Mouse (Mus musculus) testis, adult 2 months (tissue): ENCODE results near the gene Foxp1. TPM values are rescaled to one million over a fixed set of nuclear protein-coding genes. Genes with fewer than 3 reads are reported as not detected.

ENCODE experiments used
- H3K27ac ChIP-seq: fragments of 200-500 bp; 2 replicates; pipeline ENCODE4 v1.5.1; 2012; ENCODE audit warnings: low read depth, low read length; ENCODE audit not compliant: control insufficient read depth, insufficient read depth
- H3K27me3 ChIP-seq: fragments of 200-500 bp; 2 replicates; pipeline ENCODE4 v1.6.1; 2012; ENCODE audit warnings: mild to moderate bottlenecking, low read length, moderate library complexity; ENCODE audit not compliant: control insufficient read depth, insufficient read depth
- H3K36me3 ChIP-seq: fragments of 200-500 bp; 2 replicates; pipeline ENCODE4 v1.6.1; 2012; ENCODE audit warnings: mild to moderate bottlenecking, low read length; ENCODE audit not compliant: control insufficient read depth, insufficient read depth
- H3K4me1 ChIP-seq: fragments of 200-500 bp; 2 replicates; pipeline ENCODE4 v1.6.1; 2012; ENCODE audit warnings: low read length; ENCODE audit not compliant: control insufficient read depth, insufficient read depth
- H3K4me3 ChIP-seq: fragments of 200-500 bp; 2 replicates; pipeline ENCODE4 v1.5.1; 2012; ENCODE audit warnings: low read depth, mild to moderate bottlenecking, low read length, moderate library complexity, mixed read lengths; ENCODE audit not compliant: control insufficient read depth
- CTCF ChIP-seq: fragments of 200-500 bp; IDR thresholded peaks from 2 replicates; pipeline ENCODE4 v1.5.1; 2012; ENCODE audit warnings: low read depth, mild to moderate bottlenecking, inconsistent platforms, low read length, moderate library complexity; ENCODE audit not compliant: control insufficient read depth, insufficient read depth, insufficient replicate concordance
- POLR2A ChIP-seq: fragments of 200-500 bp; IDR thresholded peaks from 2 replicates; pipeline ENCODE4 v1.6.1; 2012; ENCODE audit warnings: low read depth, mild to moderate bottlenecking, inconsistent platforms, low read length, moderate library complexity; ENCODE audit not compliant: control insufficient read depth
- polyA plus RNA-seq: library from polyadenylated mRNA; depleted of rRNA; stranded (reverse); fragments of >200 nt; gene quantifications from 2 replicates; pipeline ENCODE4 v1.2.3, GENCODE M21; 2012

Foxp1 gene
- polyA plus RNA-seq, 1 experiment = 34.8 TPM

DNA sequence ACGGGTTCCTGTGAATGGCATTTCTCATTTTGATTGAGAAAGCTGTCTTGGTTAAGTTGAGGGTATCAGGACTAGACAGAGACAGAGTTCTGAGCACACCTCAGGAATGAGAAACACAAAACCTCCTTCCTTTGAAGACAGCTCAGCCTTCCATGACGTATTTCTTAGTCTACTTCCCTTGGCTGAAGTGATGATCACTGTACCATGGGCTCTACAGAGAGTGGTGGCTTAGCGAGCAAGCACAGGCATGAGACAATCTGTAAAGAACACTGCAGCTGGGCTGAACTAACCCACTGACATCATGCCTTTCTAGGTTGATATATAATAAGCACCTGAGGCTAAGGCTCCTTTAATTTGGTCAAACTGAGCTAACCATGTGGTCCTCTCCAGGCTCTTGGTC lies 172.0 kb downstream of the Foxp1 start:
- H3K27ac ChIP-seq = no peak overlapping the region
- no peaks in the 10 kb centered on the region for H3K4me1 ChIP-seq
- TF ChIP-seq CTCF (no peak), POLR2A (no peak)
- no peaks in the 10 kb centered on the region for H3K27me3 ChIP-seq
- no peak overlapping the region for H3K4me3 ChIP-seq
- no peaks in the 10 kb centered on the region for H3K36me3 ChIP-seq

DNA sequence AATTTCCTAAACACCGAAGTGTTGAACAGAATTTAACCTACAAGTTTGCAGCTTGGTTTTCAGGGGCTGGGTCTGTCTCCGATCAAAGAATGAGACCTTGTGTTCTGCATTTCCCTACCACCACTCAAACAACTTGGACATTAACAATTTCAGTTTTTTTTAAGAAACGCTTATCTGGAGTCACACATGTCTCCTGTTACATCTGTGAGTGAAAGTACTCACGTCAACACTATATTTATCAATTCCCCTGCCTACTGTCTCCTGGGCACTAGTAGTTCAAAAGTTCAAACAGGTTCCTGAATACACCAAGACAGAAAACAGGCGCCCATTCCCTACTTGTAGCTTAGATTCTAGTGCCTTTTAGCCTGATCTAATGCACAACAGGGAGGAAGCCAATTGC lies 172.4 kb downstream of the Foxp1 start:
- TF ChIP-seq CTCF (no peak), POLR2A (no peak)
- H3K4me1 ChIP-seq = no peaks in the 10 kb centered on the region

DNA sequence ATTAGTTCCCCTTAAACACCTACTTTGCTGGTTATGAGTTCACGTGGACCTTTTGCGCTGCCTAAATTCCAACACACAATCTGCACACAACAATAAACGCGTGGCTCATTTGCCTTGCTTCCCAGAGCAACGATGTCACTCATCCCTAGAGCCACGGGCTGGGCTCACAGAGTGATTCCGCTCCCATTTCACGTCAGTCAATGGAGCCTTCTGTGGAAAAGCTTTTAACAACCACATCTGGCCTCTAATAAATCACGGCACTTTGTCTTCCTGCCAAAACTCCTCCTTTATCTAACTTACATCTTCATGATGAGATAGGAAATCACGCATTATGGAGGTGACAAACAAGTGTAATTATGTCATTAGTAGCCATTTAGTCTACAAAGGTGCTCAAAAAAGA lies 174.7 kb downstream of the Foxp1 start:
- no peaks in the 10 kb centered on the region for H3K36me3 ChIP-seq
- no peaks in the 10 kb centered on the region for H3K4me1 ChIP-seq
- no peaks in the 10 kb centered on the region for H3K27me3 ChIP-seq
- no peak overlapping the region for H3K27ac ChIP-seq
- no peak overlapping the region for H3K4me3 ChIP-seq
- TF ChIP-seq CTCF = no peak
- TF ChIP-seq POLR2A = no peak

More for the DNA sequence above, 172.4 kb downstream of the Foxp1 start:
- no peak overlapping the region for H3K27ac ChIP-seq
- no peaks in the 10 kb centered on the region for H3K27me3 ChIP-seq
- no peaks in the 10 kb centered on the region for H3K36me3 ChIP-seq
- no peak overlapping the region for H3K4me3 ChIP-seq

DNA sequence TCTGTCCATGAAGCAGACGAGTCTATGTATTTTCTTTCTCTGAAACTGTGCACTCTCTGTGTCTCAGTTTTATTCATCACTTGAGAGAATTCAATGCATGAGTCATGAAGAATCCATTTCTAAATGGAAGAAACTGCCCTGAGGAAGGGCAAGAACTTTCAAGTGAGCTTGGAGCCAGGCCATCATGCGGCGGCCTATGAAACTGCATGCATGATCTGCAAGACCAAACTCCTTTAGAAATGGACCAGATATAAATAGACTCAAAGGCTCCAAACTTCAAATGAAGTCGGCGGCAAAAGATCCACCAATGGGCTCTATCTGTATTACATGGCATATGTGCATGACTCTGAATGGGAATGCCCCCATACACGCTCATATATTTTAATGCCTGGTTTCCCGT lies 177.6 kb downstream of the Foxp1 start:
- TF ChIP-seq CTCF = no peak
- no peak for TF ChIP-seq POLR2A
- Histone ChIP-seq H3K27ac (no peak overlapping the region), H3K4me3 (no peak overlapping the region), H3K27me3 (no peaks in the 10 kb centered on the region), H3K36me3 (no peaks in the 10 kb centered on the region), H3K4me1 (no peaks in the 10 kb centered on the region)

DNA sequence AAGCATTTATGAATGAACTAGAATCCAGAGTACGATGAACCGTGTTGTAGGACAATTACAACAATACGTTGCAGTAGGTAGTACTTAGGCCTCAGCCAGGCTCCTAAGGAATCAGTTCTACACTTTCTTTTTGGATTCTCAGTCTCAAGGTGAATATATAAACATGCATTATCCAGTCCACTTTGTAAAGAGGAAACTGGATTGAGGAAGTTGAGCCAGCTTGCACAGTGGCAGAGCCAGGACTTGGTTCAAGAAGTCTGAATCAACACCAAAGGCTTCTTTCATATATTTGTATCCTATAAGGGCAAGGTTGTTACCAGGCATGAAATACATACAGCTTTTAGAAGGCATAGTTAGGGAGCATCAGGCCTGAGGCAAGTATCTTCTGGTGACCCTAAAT lies 178.2 kb downstream of the Foxp1 start:
- no peaks in the 10 kb centered on the region for H3K4me1 ChIP-seq
- no peak overlapping the region for H3K4me3 ChIP-seq
- H3K27ac ChIP-seq = no peak overlapping the region
- no peaks in the 10 kb centered on the region for H3K36me3 ChIP-seq
- TF ChIP-seq CTCF (no peak), POLR2A (no peak)
- no peaks in the 10 kb centered on the region for H3K27me3 ChIP-seq

DNA sequence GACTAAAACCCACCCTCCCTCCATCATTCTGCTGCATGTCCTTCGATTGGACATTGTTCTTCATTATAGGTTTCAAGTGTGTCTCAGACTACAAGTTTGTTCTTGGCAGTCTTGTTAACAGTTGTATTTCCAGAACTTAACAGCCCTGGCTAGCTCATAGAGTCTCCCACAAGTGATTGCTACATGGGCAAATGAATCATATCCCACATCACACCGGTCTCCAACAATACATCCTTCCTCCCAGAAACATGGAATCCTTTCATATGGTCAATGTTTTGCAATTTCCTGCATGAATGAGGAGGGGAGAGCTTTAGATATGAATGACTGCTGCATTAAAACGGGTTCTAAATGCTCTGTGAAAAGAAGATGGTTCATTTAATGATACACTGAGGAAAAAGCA lies 178.7 kb downstream of the Foxp1 start:
- Histone ChIP-seq H3K4me1 (no peaks in the 10 kb centered on the region), H3K27ac (no peak overlapping the region), H3K27me3 (no peaks in the 10 kb centered on the region), H3K4me3 (no peak overlapping the region), H3K36me3 (no peaks in the 10 kb centered on the region)
- TF ChIP-seq POLR2A (no peak), CTCF (no peak)

DNA sequence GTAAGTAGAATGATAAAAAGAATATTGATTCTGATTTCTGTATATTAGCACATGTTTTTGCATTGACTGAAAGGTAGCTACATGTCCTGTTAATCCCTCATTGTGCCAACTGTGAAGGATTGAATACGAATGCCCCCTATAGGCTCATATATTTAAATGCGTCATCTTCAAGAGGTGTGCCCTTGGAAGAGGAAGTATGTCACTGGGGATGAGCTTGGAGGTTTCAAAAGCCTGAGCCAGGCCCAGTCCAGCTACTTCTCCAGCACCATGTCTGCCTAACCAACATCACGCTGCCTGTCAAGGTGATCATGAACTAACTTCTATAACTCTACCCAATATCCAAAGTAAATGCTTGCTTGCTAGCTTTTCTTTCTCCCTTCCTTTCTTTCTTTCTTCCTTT lies 180.1 kb downstream of the Foxp1 start:
- Histone ChIP-seq H3K4me1 (no peaks in the 10 kb centered on the region), H3K27ac (no peak overlapping the region), H3K4me3 (no peak overlapping the region), H3K36me3 (no peaks in the 10 kb centered on the region), H3K27me3 (no peaks in the 10 kb centered on the region)
- no peak for TF ChIP-seq POLR2A

DNA sequence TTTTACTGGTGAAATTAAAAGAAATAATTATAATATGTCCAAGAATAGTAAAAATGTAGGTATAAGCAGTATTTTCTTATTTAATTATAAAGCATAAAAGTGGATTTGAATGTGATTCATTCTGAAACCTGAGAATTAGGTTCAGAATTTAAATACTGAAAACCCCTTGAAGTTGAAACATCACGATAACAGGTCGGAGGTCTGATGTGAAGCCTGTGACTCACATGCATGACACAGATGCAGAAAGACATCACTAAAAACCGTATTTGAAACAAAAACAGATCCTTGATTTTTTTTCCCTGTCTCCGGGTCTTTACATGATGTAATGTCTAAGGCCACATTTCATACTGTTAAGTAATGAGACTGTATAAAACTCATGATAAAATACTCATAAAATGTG lies 181.6 kb downstream of the Foxp1 start:
- no peaks in the 10 kb centered on the region for H3K27me3 ChIP-seq
- TF ChIP-seq POLR2A (no peak), CTCF (no peak)
- H3K27ac ChIP-seq = no peak overlapping the region
- H3K4me3 ChIP-seq = no peak overlapping the region
- H3K4me1 ChIP-seq = no peaks in the 10 kb centered on the region
- H3K36me3 ChIP-seq = no peaks in the 10 kb centered on the region
